18 mouse cellular contexts compared by ENCODE assay signal in genomic region chr14:8302687-8303086, GRCm38 (mm10). TPM values are rescaled to one million over a fixed set of nuclear protein-coding genes. Genes with fewer than 3 reads are reported as not detected.
A peak's percentile ranks its signal among the peaks of the same experiment; 100 is the strongest.
DNase-seq lines count a peak whose midpoint lies in the region; ATAC-seq and TF ChIP-seq lines count a peak whose summit lies in the region.
"Had no signal": no experiment of that assay in that cellular context is flagged by ENCODE, and none has a peak within 500 bp of the region (broad histone marks: within the 10 kb centered on the region; RNA-seq: fewer than 3 reads in every experiment).

No protein-coding gene starts in this region.

- TF ChIP-seq EP300 in heart, adult 2 months (IDR thresholded peaks at IDR 0.05; ENCODE audit: insufficient read depth, low read depth, low read length): no peak
- TF ChIP-seq EP300 in lung, postnatal 0 days (IDR thresholded peaks at IDR 0.05): no peak
- TF ChIP-seq EP300 in liver, postnatal 0 days (IDR thresholded peaks at IDR 0.05; ENCODE audit: low read depth): no peak

- no peak for DNase-seq in heart, adult 2 months
- DNase-seq in kidney, adult 9 months: peak; percentile 16
- no peak for DNase-seq in kidney, postnatal 14 days
- DNase-seq in lung, postnatal 0 days (ENCODE audit: low spot score): peak; percentile 19
- no peak for DNase-seq in lung, postnatal 4 days
- DNase-seq in liver, postnatal 0 days: no peak
- DNase-seq in left cerebral cortex, adult 18-20 months (ENCODE audit: low spot score in 2 of 2): no peak
- DNase-seq: adrenal gland, postnatal 14 days; cerebellum, adult 18-20 months; lung, postnatal 10 days had no signal

- no peaks in the 10 kb centered on the region for H3K79me2 ChIP-seq in heart, adult 2 months (replicated peaks; ENCODE audit: control insufficient read depth, insufficient read depth, low read length)

- no peak overlapping the region for H3K4me3 ChIP-seq in heart, embryonic 12.5 days
- no peak overlapping the region for H3K4me3 ChIP-seq in heart, adult 2 months
- H3K4me3 ChIP-seq in lung, postnatal 0 days (ENCODE audit: low read depth, low read length): no peak overlapping the region
- no peak overlapping the region for H3K4me3 ChIP-seq in liver, postnatal 0 days (ENCODE audit: low read depth, low read length)
- H3K4me3 ChIP-seq: embryonic facial prominence, embryonic 12.5 days; left cerebral cortex, adult 2 months had no signal

- no peak overlapping the region for H3K27ac ChIP-seq in heart, embryonic 12.5 days (ENCODE audit: poor library complexity, severe bottlenecking)
- H3K27ac ChIP-seq in heart, adult 2 months: no peak overlapping the region
- no peak overlapping the region for H3K27ac ChIP-seq in lung, postnatal 0 days (ENCODE audit: low read length)
- peak overlapping the region; percentile 72; the same call in 1 of the 2 replicates for H3K27ac ChIP-seq in liver, postnatal 0 days (ENCODE audit: low read depth)
- H3K27ac ChIP-seq: embryonic facial prominence, embryonic 12.5 days; left cerebral cortex, adult 2 months had no signal

- H3K9me3 ChIP-seq in heart, embryonic 12.5 days (replicated peaks): no peaks in the 10 kb centered on the region
- H3K9me3 ChIP-seq in lung, postnatal 0 days (ENCODE audit: low read length): no peaks in the 10 kb centered on the region
- no peaks in the 10 kb centered on the region for H3K9me3 ChIP-seq in liver, postnatal 0 days (ENCODE audit: low read length)
- H3K9me3 ChIP-seq: embryonic facial prominence, embryonic 12.5 days had no signal

- H3K27me3 ChIP-seq in heart, embryonic 12.5 days (replicated peaks): peaks cover 11% of the 10 kb centered on the region; the same call in 1 of the 2 replicates
- H3K27me3 ChIP-seq in heart, adult 2 months (ENCODE audit: control insufficient read depth, insufficient read depth, low read length): no peaks in the 10 kb centered on the region
- no peaks in the 10 kb centered on the region for H3K27me3 ChIP-seq in lung, postnatal 0 days (replicated peaks; ENCODE audit: insufficient read depth, low read length)
- H3K27me3 ChIP-seq in liver, postnatal 0 days (ENCODE audit: insufficient read depth, low read length): no peaks in the 10 kb centered on the region
- H3K27me3 ChIP-seq: Patski had no signal

- ATAC-seq in heart, embryonic 12.5 days (ENCODE audit: insufficient number of reproducible peaks, low FRiP score): no peak
- no peak for ATAC-seq in lung, postnatal 0 days
- no peak for ATAC-seq in liver, postnatal 0 days
- ATAC-seq: activated CD4-positive, CD25-positive, alpha-beta regulatory T cell, adult 4 months; midbrain, embryonic 16.5 days; Patski had no signal

- peak overlapping the region; percentile 28 for H3K4me2 ChIP-seq in heart, embryonic 12.5 days
- no peak overlapping the region for H3K4me2 ChIP-seq in lung, postnatal 0 days (replicated peaks; ENCODE audit: low read depth, low read length)
- H3K4me2 ChIP-seq in liver, postnatal 0 days (ENCODE audit: low read depth, low read length): no peak overlapping the region
- H3K4me2 ChIP-seq: embryonic facial prominence, embryonic 12.5 days had no signal

- H3K4me1 ChIP-seq in heart, embryonic 12.5 days (replicated peaks): peaks cover 9% of the 10 kb centered on the region
- H3K4me1 ChIP-seq in heart, adult 2 months (ENCODE audit: control insufficient read depth, insufficient read depth, low read length): peaks cover 3% of the 10 kb centered on the region; the same call in 1 of the 2 replicates
- no peaks in the 10 kb centered on the region for H3K4me1 ChIP-seq in lung, postnatal 0 days (ENCODE audit: insufficient read depth, low read depth, low read length)
- peaks cover 12% of the 10 kb centered on the region; the same call in 1 of the 2 replicates for H3K4me1 ChIP-seq in liver, postnatal 0 days (ENCODE audit: insufficient read depth)
- H3K4me1 ChIP-seq: embryonic facial prominence, embryonic 12.5 days had no signal

- no peak for TF ChIP-seq POLR2A in heart, adult 2 months (IDR thresholded peaks at IDR 0.05; ENCODE audit: insufficient read depth, low read depth, low read length)

- no peak for TF ChIP-seq CTCF in heart, adult 2 months (IDR thresholded peaks at IDR 0.05)
- TF ChIP-seq CTCF in lung, postnatal 0 days (IDR thresholded peaks at IDR 0.05): no peak
- no peak for TF ChIP-seq CTCF in liver, postnatal 0 days (IDR thresholded peaks at IDR 0.05; ENCODE audit: low read depth)

- 12% methylated on average over 10 of the region's 10 CpGs for WGBS in heart, embryonic 12.5 days
- WGBS in heart, adult 2 months: 26% methylated on average over 10 of the region's 10 CpGs
- 12% methylated on average over 10 of the region's 10 CpGs for WGBS in lung, postnatal 0 days
- WGBS in liver, postnatal 0 days (ENCODE audit: insufficient replicate concordance): 26% methylated on average over 10 of the region's 10 CpGs

- no peak overlapping the region for H3K9ac ChIP-seq in heart, embryonic 12.5 days
- H3K9ac ChIP-seq in heart, adult 2 months (ENCODE audit: low read depth, low read length): no peak overlapping the region
- H3K9ac ChIP-seq in lung, postnatal 0 days (replicated peaks; ENCODE audit: low read depth): no peak overlapping the region
- H3K9ac ChIP-seq in liver, postnatal 0 days (replicated peaks): no peak overlapping the region
- H3K9ac ChIP-seq: embryonic facial prominence, embryonic 12.5 days had no signal

- H3K36me3 ChIP-seq in heart, embryonic 12.5 days: no peaks in the 10 kb centered on the region
- H3K36me3 ChIP-seq in heart, adult 2 months (ENCODE audit: control insufficient read depth, insufficient read depth, low read length): no peaks in the 10 kb centered on the region
- H3K36me3 ChIP-seq in lung, postnatal 0 days (ENCODE audit: insufficient read depth, low read length): no peaks in the 10 kb centered on the region
- no peaks in the 10 kb centered on the region for H3K36me3 ChIP-seq in liver, postnatal 0 days (replicated peaks; ENCODE audit: insufficient read depth, low read length)
- H3K36me3 ChIP-seq: embryonic facial prominence, embryonic 12.5 days had no signal

- intact Hi-C loops in heart, adult 2 months (cut with DNase I): no loop called here

RNA-seq across cellular contexts. Expression of gene Fam107a, which starts 15.1 kb away (rescaled TPM):
- polyA plus RNA-seq in heart, embryonic 12.5 days (2016; fragmentation: Nextera tagmentation; extraction: Ambion mirVana): 0.11 and 0.24 TPM in 2 replicates
- 10 to 100 TPM in 1 of 2 experiments, 1 to 10 TPM in 1; 5.4 to 17.2 TPM for total RNA-seq in heart, adult 2 months (2021)
- 3.6 and 5.1 TPM in 2 replicates for polyA plus RNA-seq in heart, adult 2 months (2012; rRNA removed)
- 0.21 and 0.56 TPM in 2 replicates for polyA plus RNA-seq in lung, postnatal 0 days (2015; fragmentation: Nextera tagmentation; extraction: Ambion mirVana)
- not detected in 2 replicates for polyA plus RNA-seq in liver, postnatal 0 days (2015; fragmentation: Nextera tagmentation; extraction: Ambion mirVana)
- 100 to 1,000 TPM; 213 to 316 TPM for total RNA-seq in left cerebral cortex, adult 18-20 months (2021)
- total RNA-seq: hematopoietic stem cell, adult 5-6 weeks; megakaryocyte-erythroid progenitor cell, adult 5-6 weeks had no signal
- polyA plus RNA-seq: activated CD4-positive, CD25-positive, alpha-beta regulatory T cell, adult 4 months had no signal

RNA-seq across cellular contexts. Expression of gene Acox2, which starts 43.5 kb away (rescaled TPM):
- 0.18 and 0.36 TPM in 2 replicates for polyA plus RNA-seq in heart, embryonic 12.5 days (2016; fragmentation: Nextera tagmentation; extraction: Ambion mirVana)
- total RNA-seq in heart, adult 2 months (2021): under 1 TPM; 0.34 to 0.91 TPM
- 0.73 and 1.3 TPM in 2 replicates for polyA plus RNA-seq in heart, adult 2 months (2012; rRNA removed)
- polyA plus RNA-seq in lung, postnatal 0 days (2015; fragmentation: Nextera tagmentation; extraction: Ambion mirVana): 6.3 and 7.2 TPM in 2 replicates
- 64.9 and 66.7 TPM in 2 replicates for polyA plus RNA-seq in liver, postnatal 0 days (2015; fragmentation: Nextera tagmentation; extraction: Ambion mirVana)
- total RNA-seq in left cerebral cortex, adult 18-20 months (2021): not detected
- total RNA-seq: hematopoietic stem cell, adult 5-6 weeks; megakaryocyte-erythroid progenitor cell, adult 5-6 weeks had no signal
- polyA plus RNA-seq: activated CD4-positive, CD25-positive, alpha-beta regulatory T cell, adult 4 months; embryonic facial prominence, embryonic 12.5 days; midbrain, embryonic 16.5 days had no signal

Comparison
In these comparisons a context has a peak if more than half of its experiments do, and no peak if none do; other contexts are left out.
1. DNase-seq: peak in kidney, adult 9 months (single experiment) and lung, postnatal 0 days (single experiment); none in heart, adult 2 months (0 of 2), kidney, postnatal 14 days (single experiment), lung, postnatal 4 days (0 of 2), liver, postnatal 0 days (single experiment) and left cerebral cortex, adult 18-20 months (0 of 2).